Mouse (Mus musculus): ENCODE results near the gene Cltc. TPM values are rescaled to one million over a fixed set of nuclear protein-coding genes. Genes with fewer than 3 reads are reported as not detected.

The Cltc gene
- total and polyA plus RNA-seq, 2 experiments from 2014 or later: 140 to 440 TPM

DNA sequence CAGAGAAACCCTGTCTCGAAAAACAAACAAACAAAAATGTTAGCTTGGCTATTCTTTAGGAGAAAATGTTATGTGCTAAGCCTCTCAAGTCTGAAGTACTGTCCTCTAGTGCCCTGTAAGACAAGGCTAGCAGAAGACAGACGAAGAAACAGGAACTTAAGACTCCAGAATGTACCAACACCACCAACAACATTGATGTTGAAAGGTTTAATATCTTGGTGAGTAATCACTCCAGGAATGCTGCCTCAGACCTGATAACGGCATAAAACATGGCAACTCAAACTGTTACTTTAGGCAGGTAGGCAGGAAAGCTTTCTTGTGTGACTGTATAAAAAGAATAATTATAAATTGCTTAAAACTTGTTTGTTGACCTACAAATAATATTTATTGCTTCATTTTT lies 33.4 kb downstream of the Cltc start:
- DNase-seq (ENCODE audit: low spot score) (no peak), ATAC-seq (ENCODE audit: low FRiP score) (no peak)
- Histone ChIP-seq H3K27ac (ENCODE audit: low read depth, low read length) (no peak overlapping the region), H3K27me3 (ENCODE audit: insufficient read depth, low read length) (no peaks in the 10 kb centered on the region), H3K4me2 (ENCODE audit: low read depth, low read length, poor library complexity, severe bottlenecking) (no peak overlapping the region), H3K9ac (replicated peaks; ENCODE audit: low read length, poor library complexity, severe bottlenecking) (no peak overlapping the region), H3K4me1 (ENCODE audit: insufficient read depth, low read length) (no peaks in the 10 kb centered on the region), H3K36me3 (ENCODE audit: insufficient read depth, low read length) (peaks cover 31% of the 10 kb centered on the region), H3K9me3 (ENCODE audit: low read length) (no peaks in the 10 kb centered on the region), H3K4me3 (ENCODE audit: low read depth, low read length) (no peak overlapping the region)
- WGBS: 94% methylated on average over 3 of the region's 3 CpGs
- TF ChIP-seq CTCF (IDR thresholded peaks at IDR 0.05): no peak

DNA sequence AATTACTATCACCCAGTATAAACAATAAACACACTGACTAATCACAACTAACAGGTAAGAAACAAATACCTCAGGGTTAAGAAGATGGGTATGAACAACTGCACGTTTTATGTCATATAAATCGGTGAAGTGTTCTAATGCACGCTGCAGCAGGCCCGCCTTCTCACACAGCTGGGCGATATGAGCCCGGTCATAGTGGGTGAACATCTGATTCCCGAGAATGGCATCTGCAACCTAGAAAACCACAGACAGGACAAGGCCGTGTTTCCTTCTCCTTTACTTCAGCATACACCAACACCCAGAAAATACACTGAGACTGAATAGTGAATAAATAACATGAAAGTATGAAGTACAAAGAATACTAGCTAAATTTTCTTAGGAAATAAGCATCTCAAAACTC lies 38.0 kb downstream of the Cltc start:
- Histone ChIP-seq H3K27me3 (ENCODE audit: insufficient read depth, low read length) (no peaks in the 10 kb centered on the region), H3K36me3 (ENCODE audit: insufficient read depth, low read length) (peaks cover 46% of the 10 kb centered on the region), H3K9me3 (ENCODE audit: low read length) (no peaks in the 10 kb centered on the region), H3K4me3 (ENCODE audit: low read depth, low read length) (no peak overlapping the region), H3K4me1 (ENCODE audit: insufficient read depth, low read length) (no peaks in the 10 kb centered on the region), H3K27ac (ENCODE audit: low read depth, low read length) (no peak overlapping the region), H3K9ac (replicated peaks; ENCODE audit: low read length, poor library complexity, severe bottlenecking) (no peak overlapping the region), H3K4me2 (ENCODE audit: low read depth, low read length, poor library complexity, severe bottlenecking) (no peak overlapping the region)
- no peak for TF ChIP-seq CTCF (IDR thresholded peaks at IDR 0.05)
- 97% methylated on average over 8 of the region's 8 CpGs for WGBS
- no peak for DNase-seq (ENCODE audit: low spot score)
- no peak for ATAC-seq (ENCODE audit: low FRiP score)

DNA sequence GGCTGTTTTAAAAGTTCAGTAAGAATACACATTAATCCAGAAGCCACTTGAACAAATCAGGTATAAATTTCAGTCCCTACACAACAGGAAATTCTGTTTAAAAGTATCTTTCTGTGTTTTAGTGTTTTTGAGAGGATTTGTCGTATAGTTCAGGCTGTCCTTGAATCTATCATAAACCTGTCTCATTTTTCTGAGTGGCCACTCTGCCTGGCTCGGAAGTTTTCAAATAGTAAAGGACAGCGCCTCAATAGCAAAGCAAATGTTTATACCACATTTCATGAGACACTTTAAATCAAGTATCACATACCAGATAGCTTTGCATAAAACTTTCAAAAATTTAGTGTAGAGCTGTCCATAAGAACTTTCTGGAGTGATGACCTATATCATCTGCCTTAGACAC lies 39.0 kb downstream of the Cltc start:
- H3K27me3 ChIP-seq (ENCODE audit: insufficient read depth, low read length): no peaks in the 10 kb centered on the region
- no peak for TF ChIP-seq CTCF (IDR thresholded peaks at IDR 0.05)
- H3K4me3 ChIP-seq (ENCODE audit: low read depth, low read length): no peak overlapping the region
- H3K4me1 ChIP-seq (ENCODE audit: insufficient read depth, low read length): no peaks in the 10 kb centered on the region
- H3K9me3 ChIP-seq (ENCODE audit: low read length): no peaks in the 10 kb centered on the region
- no peak overlapping the region for H3K4me2 ChIP-seq (ENCODE audit: low read depth, low read length, poor library complexity, severe bottlenecking)
- ATAC-seq (ENCODE audit: low FRiP score) (no peak), DNase-seq (ENCODE audit: low spot score) (no peak)
- peaks cover 45% of the 10 kb centered on the region for H3K36me3 ChIP-seq (ENCODE audit: insufficient read depth, low read length)
- H3K9ac ChIP-seq (replicated peaks; ENCODE audit: low read length, poor library complexity, severe bottlenecking): no peak overlapping the region
- no peak overlapping the region for H3K27ac ChIP-seq (ENCODE audit: low read depth, low read length)
- WGBS: 97% methylated on average over 3 of the region's 3 CpGs

DNA sequence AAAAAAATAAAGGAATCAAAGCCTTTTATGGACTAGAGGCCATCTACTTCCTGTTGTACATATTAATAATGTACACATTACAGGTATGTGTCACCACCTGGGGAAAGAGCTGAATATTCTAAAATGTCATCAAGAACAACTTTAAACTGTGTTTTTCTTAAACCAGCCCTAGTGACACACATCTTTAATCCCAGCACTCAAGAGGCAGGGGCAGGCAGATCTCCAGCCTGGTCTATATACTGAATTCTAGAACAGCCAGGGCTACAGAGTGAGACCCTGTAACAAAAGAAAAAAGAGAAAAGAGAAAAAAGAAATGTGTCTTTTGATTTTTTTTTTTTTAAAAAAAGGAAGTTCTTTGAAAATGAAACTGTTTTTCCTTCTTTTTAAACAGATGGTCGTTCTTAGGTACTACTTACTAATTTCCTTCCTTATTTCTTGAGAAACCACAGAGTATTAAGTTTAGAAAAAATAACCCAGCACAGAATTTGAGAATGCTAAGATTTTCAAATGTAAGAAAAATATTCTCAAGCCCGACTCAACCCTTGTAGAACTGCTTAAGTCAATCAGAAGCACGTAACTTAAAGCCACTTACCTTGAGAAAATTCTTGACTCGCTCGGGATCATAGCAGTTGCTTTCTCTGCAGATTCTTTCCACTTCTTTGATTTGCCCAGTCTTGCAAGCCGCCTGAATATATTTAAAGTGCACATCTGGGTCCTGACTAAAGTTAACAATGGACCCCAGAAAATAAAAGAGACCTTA lies 39.9 kb downstream of the Cltc start:
- Histone ChIP-seq H3K9ac (replicated peaks; ENCODE audit: low read length, poor library complexity, severe bottlenecking) (no peak overlapping the region), H3K27me3 (ENCODE audit: insufficient read depth, low read length) (no peaks in the 10 kb centered on the region), H3K9me3 (ENCODE audit: low read length) (no peaks in the 10 kb centered on the region), H3K4me1 (ENCODE audit: insufficient read depth, low read length) (no peaks in the 10 kb centered on the region), H3K4me2 (ENCODE audit: low read depth, low read length, poor library complexity, severe bottlenecking) (no peak overlapping the region), H3K4me3 (ENCODE audit: low read depth, low read length) (no peak overlapping the region), H3K27ac (ENCODE audit: low read depth, low read length) (no peak overlapping the region), H3K36me3 (ENCODE audit: insufficient read depth, low read length) (peaks cover 45% of the 10 kb centered on the region)
- 83% methylated on average over 6 of the region's 6 CpGs for WGBS
- ATAC-seq (ENCODE audit: low FRiP score) (no peak), DNase-seq (ENCODE audit: low spot score) (no peak)
- no peak for TF ChIP-seq CTCF (IDR thresholded peaks at IDR 0.05)

DNA sequence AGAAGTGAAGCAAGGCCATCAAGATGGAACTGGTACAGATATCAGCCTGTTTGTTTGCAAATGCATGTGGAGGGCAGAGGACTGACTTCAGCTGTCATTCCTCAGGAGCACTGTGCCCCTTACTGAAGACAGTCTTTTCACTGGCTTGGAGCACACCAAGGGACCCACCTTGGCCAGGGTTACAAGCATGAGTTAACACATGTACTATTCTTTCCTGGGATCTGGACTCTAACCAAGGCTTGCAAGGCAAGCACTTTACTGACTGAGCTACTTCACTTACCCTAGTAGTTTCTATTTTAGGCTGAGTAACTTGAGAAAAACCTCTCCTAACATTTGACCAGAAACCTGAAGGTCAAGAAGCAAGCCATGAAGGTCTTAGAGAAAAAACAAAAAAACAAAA lies 42.8 kb downstream of the Cltc start:
- no peak overlapping the region for H3K4me3 ChIP-seq (ENCODE audit: low read depth, low read length)
- no peak for TF ChIP-seq CTCF (IDR thresholded peaks at IDR 0.05)
- DNase-seq (ENCODE audit: low spot score) (no peak), ATAC-seq (ENCODE audit: low FRiP score) (no peak)
- no peaks in the 10 kb centered on the region for H3K4me1 ChIP-seq (ENCODE audit: insufficient read depth, low read length)
- no peak overlapping the region for H3K27ac ChIP-seq (ENCODE audit: low read depth, low read length)
- peaks cover 41% of the 10 kb centered on the region for H3K36me3 ChIP-seq (ENCODE audit: insufficient read depth, low read length)
- H3K4me2 ChIP-seq (ENCODE audit: low read depth, low read length, poor library complexity, severe bottlenecking): no peak overlapping the region
- no peaks in the 10 kb centered on the region for H3K27me3 ChIP-seq (ENCODE audit: insufficient read depth, low read length)
- H3K9ac ChIP-seq (replicated peaks; ENCODE audit: low read length, poor library complexity, severe bottlenecking): no peak overlapping the region
- H3K9me3 ChIP-seq (ENCODE audit: low read length): no peaks in the 10 kb centered on the region

DNA sequence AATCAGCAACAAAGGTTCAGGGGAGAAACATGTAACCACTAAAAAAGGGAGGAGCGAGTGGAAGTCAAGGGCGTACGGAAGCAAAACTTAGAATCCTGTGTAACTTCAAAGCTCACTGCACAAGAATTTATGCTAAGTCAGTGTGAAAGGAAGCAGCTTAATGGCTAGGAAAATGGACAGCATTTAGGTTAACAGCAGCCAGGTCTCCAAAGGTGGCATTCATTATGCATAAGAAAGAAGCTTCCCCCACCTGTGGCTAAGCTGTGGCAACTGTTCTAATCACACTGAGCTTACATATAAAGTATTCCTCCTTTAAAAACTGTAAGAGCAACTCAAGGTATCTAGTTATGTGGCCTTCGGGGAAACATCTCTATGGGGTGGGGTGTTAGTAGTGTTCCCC lies 56.2 kb downstream of the Cltc start:
- 91% methylated on average over 4 of the region's 4 CpGs for WGBS
- ATAC-seq (ENCODE audit: low FRiP score) (no peak), DNase-seq (ENCODE audit: low spot score) (no peak)
- H3K4me1 ChIP-seq (ENCODE audit: insufficient read depth, low read length): no peaks in the 10 kb centered on the region
- no peak for TF ChIP-seq CTCF (IDR thresholded peaks at IDR 0.05)
- no peak overlapping the region for H3K9ac ChIP-seq (replicated peaks; ENCODE audit: low read length, poor library complexity, severe bottlenecking)
- no peaks in the 10 kb centered on the region for H3K27me3 ChIP-seq (ENCODE audit: insufficient read depth, low read length)
- H3K9me3 ChIP-seq (ENCODE audit: low read length): no peaks in the 10 kb centered on the region
- H3K27ac ChIP-seq (ENCODE audit: low read depth, low read length): no peak overlapping the region
- H3K4me3 ChIP-seq (ENCODE audit: low read depth, low read length): no peak overlapping the region
- H3K36me3 ChIP-seq (ENCODE audit: insufficient read depth, low read length): peaks cover 66% of the 10 kb centered on the region
- no peak overlapping the region for H3K4me2 ChIP-seq (ENCODE audit: low read depth, low read length, poor library complexity, severe bottlenecking)
